Mouse (Mus musculus): ENCODE measurements around the gene Masp2.

- TF ChIP-seq CTCF (IDR thresholded peaks at IDR 0.05; ENCODE audit: borderline replicate concordance, insufficient read depth, low read depth, low read length) (no peak), POLR2A (IDR thresholded peaks at IDR 0.05; ENCODE audit: borderline replicate concordance, insufficient read depth, low read length) (no peak)
Observed at GRCm38 (mm10) chr4:148625010-148625409, 22.7 kb downstream of the Masp2 start.
